Mouse (Mus musculus) E14TG2a.4 (cell line): ENCODE measurements at regions not wholly inside any gene's neighbourhood (a gene's known extent, or its start where the extent isn't known, plus 50 kb on each side); places are given as distances from the start of the nearest gene placed in this dataset.

Experiments used
- CTCF ChIP-seq: conservative IDR thresholded peaks from 2 replicates; pipeline ENCODE4 v1.5.1; 2014; ENCODE audit warnings: low read length
- NANOG ChIP-seq: IDR thresholded peaks from 2 replicates; pipeline ENCODE4 v1.6.1; 2014; ENCODE audit warnings: borderline replicate concordance, low read length, mixed read lengths

- no peak for TF ChIP-seq CTCF
- no peak for TF ChIP-seq NANOG
These were observed 223.8 kb upstream of the Npvf start for GRCm38 (mm10) chr6:50877991-50878390.
